In genomic region chr19:7142207-7142915, GRCm38 (mm10) we compare ENCODE assay signal across 11 mouse cellular contexts. TPM values are rescaled to one million over a fixed set of nuclear protein-coding genes. Genes with fewer than 3 reads are reported as not detected.
DNase-seq lines count a peak whose midpoint lies in the region; ATAC-seq and TF ChIP-seq lines count a peak whose summit lies in the region.
"Had no signal": no experiment of that assay in that cellular context is flagged by ENCODE, and none has a peak within 500 bp of the region (broad histone marks: within the 10 kb centered on the region; RNA-seq: fewer than 3 reads in every experiment).

No protein-coding gene starts in this region.

- no peak overlapping the region for H3K9ac ChIP-seq in kidney, embryonic 16.5 days (replicated peaks; ENCODE audit: low read length)
- H3K9ac ChIP-seq in embryonic facial prominence, embryonic 12.5 days, result no peak overlapping the region
- H3K9ac ChIP-seq in midbrain, embryonic 14.5 days (replicated peaks; ENCODE audit: low read length), result no peak overlapping the region

- no peak overlapping the region for H3K27ac ChIP-seq in kidney, embryonic 16.5 days (ENCODE audit: low read length)
- H3K27ac ChIP-seq in embryonic facial prominence, embryonic 12.5 days, result peak overlapping the region; percentile 11; the same call in 1 of the 2 replicates
- peak overlapping the region; percentile 80; the same call in 1 of the 2 replicates for H3K27ac ChIP-seq in midbrain, embryonic 14.5 days (replicated peaks; ENCODE audit: low read depth, low read length)
- H3K27ac ChIP-seq: gastrocnemius, adult 2 months had no signal

- 46% methylated on average over 5 of the region's 5 CpGs for WGBS in kidney, embryonic 16.5 days
- 44% methylated on average over 5 of the region's 5 CpGs for WGBS in embryonic facial prominence, embryonic 12.5 days
- 42% methylated on average over 5 of the region's 5 CpGs for WGBS in midbrain, embryonic 14.5 days

- no peak overlapping the region; the same call in 1 of the 2 replicates for H3K4me2 ChIP-seq in kidney, embryonic 16.5 days (replicated peaks; ENCODE audit: low read depth, low read length)
- no peak overlapping the region; the same call in 1 of the 2 replicates for H3K4me2 ChIP-seq in embryonic facial prominence, embryonic 12.5 days (replicated peaks)
- H3K4me2 ChIP-seq in midbrain, embryonic 14.5 days (ENCODE audit: low read length), result no peak overlapping the region

- H3K4me1 ChIP-seq in kidney, embryonic 16.5 days (ENCODE audit: insufficient read depth, low read length), result peaks cover 57% of the 10 kb centered on the region
- H3K4me1 ChIP-seq in embryonic facial prominence, embryonic 12.5 days, result peaks cover 63% of the 10 kb centered on the region
- H3K4me1 ChIP-seq in midbrain, embryonic 14.5 days (ENCODE audit: control insufficient read depth, insufficient read depth, low read length), result peaks cover 66% of the 10 kb centered on the region

- H3K27me3 ChIP-seq in kidney, embryonic 16.5 days (ENCODE audit: insufficient read depth, low read length), result peaks cover 29% of the 10 kb centered on the region
- peaks cover 24% of the 10 kb centered on the region for H3K27me3 ChIP-seq in embryonic facial prominence, embryonic 12.5 days
- no peaks in the 10 kb centered on the region for H3K27me3 ChIP-seq in midbrain, embryonic 14.5 days (ENCODE audit: control insufficient read depth, insufficient read depth, low read length)

- 0 out of 2 replicates have a peak, but pooled peaks have one; percentile 2 for ATAC-seq in kidney, embryonic 16.5 days (ENCODE audit: low FRiP score, low TSS enrichment)
- no peak for ATAC-seq in embryonic facial prominence, embryonic 12.5 days (ENCODE audit: insufficient number of reproducible peaks, insufficient read depth, low FRiP score, low TSS enrichment)
- ATAC-seq in midbrain, embryonic 14.5 days (ENCODE audit: low FRiP score, low TSS enrichment), result no peak

- H3K4me3 ChIP-seq in kidney, embryonic 16.5 days (ENCODE audit: low read length), result no peak overlapping the region
- H3K4me3 ChIP-seq in embryonic facial prominence, embryonic 12.5 days, result no peak overlapping the region
- H3K4me3 ChIP-seq in midbrain, embryonic 14.5 days (replicated peaks; ENCODE audit: low read depth, low read length), result no peak overlapping the region
- H3K4me3 ChIP-seq: gastrocnemius, adult 2 months had no signal

- TF ChIP-seq CTCF in brain, embryonic 14.5 days (IDR thresholded peaks at IDR 0.05; ENCODE audit: borderline replicate concordance, extremely low read depth, insufficient read depth, insufficient read length), result no peak

- TF ChIP-seq POLR2A in brain, embryonic 14.5 days (IDR thresholded peaks at IDR 0.05; ENCODE audit: borderline replicate concordance, extremely low read depth, insufficient read depth, insufficient read length, poor library complexity, severe bottlenecking), result no peak

- H3K36me3 ChIP-seq in kidney, embryonic 16.5 days (ENCODE audit: insufficient read depth, low read length), result no peaks in the 10 kb centered on the region
- H3K36me3 ChIP-seq in embryonic facial prominence, embryonic 12.5 days, result no peaks in the 10 kb centered on the region
- no peaks in the 10 kb centered on the region for H3K36me3 ChIP-seq in midbrain, embryonic 14.5 days (ENCODE audit: control insufficient read depth, insufficient read depth, low read length)

- H3K9me3 ChIP-seq in kidney, embryonic 16.5 days (ENCODE audit: low read length), result no peaks in the 10 kb centered on the region
- H3K9me3 ChIP-seq in embryonic facial prominence, embryonic 12.5 days, result no peaks in the 10 kb centered on the region
- H3K9me3 ChIP-seq in midbrain, embryonic 14.5 days (ENCODE audit: control insufficient read depth, low read length), result no peaks in the 10 kb centered on the region

- DNase-seq in kidney, postnatal 4 days, result no peak
- DNase-seq in brain, embryonic 14.5 days (ENCODE audit: low read depth), result peak; percentile 86
- DNase-seq in midbrain, embryonic 14.5 days, result peak; percentile 66
- DNase-seq in cerebellum, adult 8-10 months, result no peak
- no peak for DNase-seq in cerebellum, adult 18-20 months
- no peak for DNase-seq in ovary, postnatal 10 days (ENCODE audit: low spot score)
- DNase-seq: cerebellum, adult 9-10 months; gastrocnemius, adult 2 months; right cerebral cortex, adult 18-20 months had no signal

RNA-seq across cellular contexts. Expression of gene Flrt1, which starts 36.8 kb away (rescaled TPM):
- polyA plus RNA-seq in kidney, embryonic 16.5 days (2015; fragmentation: Nextera tagmentation; extraction: Ambion mirVana), result 5.4 and 6.8 TPM in 2 replicates
- 2.5 and 4.3 TPM in 2 replicates for polyA plus RNA-seq in brain, embryonic 14.5 days (2012; rRNA removed)
- polyA plus RNA-seq in embryonic facial prominence, embryonic 12.5 days (2016; fragmentation: Nextera tagmentation; extraction: Ambion mirVana), result 6.6 and 6.8 TPM in 2 replicates
- 7.0 and 10.2 TPM in 2 replicates for polyA plus RNA-seq in midbrain, embryonic 14.5 days (2014; fragmentation: Nextera tagmentation; extraction: Ambion mirVana)

Comparison
In these comparisons a context has a peak if more than half of its experiments do, and no peak if none do; other contexts are left out.
1. DNase-seq: peak in brain, embryonic 14.5 days (single experiment) and midbrain, embryonic 14.5 days (single experiment); none in kidney, postnatal 4 days (0 of 2), cerebellum, adult 8-10 months (single experiment), cerebellum, adult 18-20 months (0 of 2) and ovary, postnatal 10 days (single experiment).